Mouse (Mus musculus) cerebellum, postnatal 36 days (tissue): Measurements from ENCODE around the gene Slit3.

Experiments used
- DNase-seq, 2 experiments: peaks; one replicate each; pipeline ENCODE4 v3.0.0; 2021 to 2022; ENCODE audit warnings: mixed read lengths in 2 of 2

Slit3 gene

GRCm38 (mm10) chr11:35598732-35599131 is 477.7 kb downstream of the Slit3 start:
- DNase-seq = no peak

GRCm38 (mm10) chr11:35601652-35602240 is 480.7 kb downstream of the Slit3 start:
- peak; percentile 39 to 45 for DNase-seq

- DNase-seq = no peak
Observed at GRCm38 (mm10) chr11:35602586-35602985, 481.6 kb downstream of the Slit3 start.

GRCm38 (mm10) chr11:35603946-35604345 is 482.9 kb downstream of the Slit3 start:
- DNase-seq = no peak

GRCm38 (mm10) chr11:35604848-35605790 is 484.1 kb downstream of the Slit3 start:
- no peak for DNase-seq

GRCm38 (mm10) chr11:35607191-35607590 is 486.2 kb downstream of the Slit3 start:
- DNase-seq = no peak

GRCm38 (mm10) chr11:35608794-35609193 is 487.8 kb downstream of the Slit3 start:
- no peak for DNase-seq

- DNase-seq = no peak
Observed at GRCm38 (mm10) chr11:35612262-35612896, 491.4 kb downstream of the Slit3 start.

GRCm38 (mm10) chr11:35614530-35614929 is 493.5 kb downstream of the Slit3 start:
- no peak for DNase-seq

- DNase-seq = no peak
Observed at GRCm38 (mm10) chr11:35619421-35619820, 498.4 kb downstream of the Slit3 start.

GRCm38 (mm10) chr11:35622736-35623135 is 501.7 kb downstream of the Slit3 start:
- no peak for DNase-seq

- DNase-seq = peak; percentile 40 to 47
Observed at GRCm38 (mm10) chr11:35624515-35625270, 503.7 kb downstream of the Slit3 start.

- DNase-seq = no peak
Observed at GRCm38 (mm10) chr11:35625576-35625975, 504.6 kb downstream of the Slit3 start.

- DNase-seq = peak in 1 of 2 experiments; percentile 27
Observed at GRCm38 (mm10) chr11:35626161-35626885, 505.3 kb downstream of the Slit3 start.

- DNase-seq = peak; percentile 73 to 75
Observed at GRCm38 (mm10) chr11:35627815-35628214, 506.8 kb downstream of the Slit3 start.

GRCm38 (mm10) chr11:35632262-35632661 is 511.2 kb downstream of the Slit3 start:
- no peak for DNase-seq

- DNase-seq = no peak
Observed at GRCm38 (mm10) chr11:35637102-35637501, 516.1 kb downstream of the Slit3 start.

GRCm38 (mm10) chr11:35638862-35639384 is 517.9 kb downstream of the Slit3 start:
- DNase-seq = no peak

- DNase-seq = no peak
Observed at GRCm38 (mm10) chr11:35639428-35639827, 518.4 kb downstream of the Slit3 start.

GRCm38 (mm10) chr11:35651286-35651685 is 530.3 kb downstream of the Slit3 start:
- DNase-seq = no peak

- DNase-seq = no peak
Observed at GRCm38 (mm10) chr11:35655836-35656235, 534.8 kb downstream of the Slit3 start.

- DNase-seq = no peak
Observed at GRCm38 (mm10) chr11:35657582-35657981, 536.6 kb downstream of the Slit3 start.
